Mouse (Mus musculus): Measurements from ENCODE around the gene Peak1.
"Not testable (repeated sequence)": the region's sequence is repeated elsewhere in the genome, so short reads cannot be mapped to it uniquely, and the experiment has no call there.

The Peak1 gene

DNA sequence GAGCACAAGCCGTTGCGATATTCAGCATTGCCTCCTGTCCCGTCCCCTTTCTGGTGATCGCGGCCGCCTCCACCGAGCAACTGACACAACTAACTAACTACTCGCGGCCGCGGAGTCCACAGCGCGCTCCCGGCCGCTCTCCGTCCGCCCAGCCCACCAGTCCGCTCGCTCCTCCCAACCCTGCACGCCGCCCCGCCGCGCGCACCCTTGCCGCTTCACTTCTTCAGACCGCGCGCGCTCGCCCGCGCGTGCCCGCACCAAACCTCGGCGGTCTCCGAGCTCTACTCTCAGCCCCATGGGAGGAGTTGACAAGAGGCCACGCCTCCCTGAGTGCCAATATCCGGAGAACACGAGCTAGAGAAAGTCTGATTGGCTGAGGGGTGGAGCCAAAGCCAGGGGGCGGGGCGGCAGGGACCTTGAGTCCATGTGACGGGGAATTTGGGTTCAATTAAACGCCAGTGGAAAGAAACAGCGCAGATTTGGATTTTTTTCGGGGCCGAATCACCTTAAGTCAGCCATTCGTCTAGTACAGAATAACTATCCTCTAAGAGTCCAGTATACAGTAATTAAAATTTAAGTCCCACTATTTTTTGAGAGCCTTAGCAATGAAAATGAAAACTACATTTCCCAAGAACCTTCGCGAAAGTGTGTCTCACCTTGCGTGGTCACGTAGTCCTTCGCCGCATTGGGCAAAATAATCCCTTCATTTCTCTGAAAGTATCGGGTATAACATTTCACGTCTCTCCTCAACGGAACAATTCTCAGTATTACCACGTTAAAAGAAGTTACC, at the start of gene Peak1, which contains the start of gene Hmg20a:
Gene Peak1, minus strand, starts transcription at position 120 of the 790 bp plus-strand sequence.
Gene Hmg20a, plus strand, starts transcription at position 662 of the 790 bp plus-strand sequence.
- DNase-seq = peak; percentile 100

DNA sequence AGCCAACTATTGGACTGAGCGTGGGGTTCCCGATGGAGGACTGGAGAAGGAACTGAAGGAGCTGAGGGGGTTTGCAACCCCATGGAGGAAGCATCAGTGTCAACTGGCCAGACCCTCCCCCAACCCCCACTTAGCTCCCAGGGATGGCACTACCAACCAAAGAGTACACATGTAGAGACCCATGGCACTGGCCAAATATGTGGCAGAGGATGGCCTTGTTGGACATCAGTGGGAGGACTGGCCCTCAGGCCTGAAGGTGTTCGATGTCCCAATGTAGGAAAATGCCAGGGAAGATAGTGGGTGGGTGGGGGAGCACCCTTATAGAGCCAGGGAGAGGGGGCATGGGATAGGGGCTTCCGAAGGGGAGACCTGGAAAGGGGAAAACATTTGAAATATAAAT, 48.4 kb upstream of the Peak1 start:
- DNase-seq = no peak

DNA sequence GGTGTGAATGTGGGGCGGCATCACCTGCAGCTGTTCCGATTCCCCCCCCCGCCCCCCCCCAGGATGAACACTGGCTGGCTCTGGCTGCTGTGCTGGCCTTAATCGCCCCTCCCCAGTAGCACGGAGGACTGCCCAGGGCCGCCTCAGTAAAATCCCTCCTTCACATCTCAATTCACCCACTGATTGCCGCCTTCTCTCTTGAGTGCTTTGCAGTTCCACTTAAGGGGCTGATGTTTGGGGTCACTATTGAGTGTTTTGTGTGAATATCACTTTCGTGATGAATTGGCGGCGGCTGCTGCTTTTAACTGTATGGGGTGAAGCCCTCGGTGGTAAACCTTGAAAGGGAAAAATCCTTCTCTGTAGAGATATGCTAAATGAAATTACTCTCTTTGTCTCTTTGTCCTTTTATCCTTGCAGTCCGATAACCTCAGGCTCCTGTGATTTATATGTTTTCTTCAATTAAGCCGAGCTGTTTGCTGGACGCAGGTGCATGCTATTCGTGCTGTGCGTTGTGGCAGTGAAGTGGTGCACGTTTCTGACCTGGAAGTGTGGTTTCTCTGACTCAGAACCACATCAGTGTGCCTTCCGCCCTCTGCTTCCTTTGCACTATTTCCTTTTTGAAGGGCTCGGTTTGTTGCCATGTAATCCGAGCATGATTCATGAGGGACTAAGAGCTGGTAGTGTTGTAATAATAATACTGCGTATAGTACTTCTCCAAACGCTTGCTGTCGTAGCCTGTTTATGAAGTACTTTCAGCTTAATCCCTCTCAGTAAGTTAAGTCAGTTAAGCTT, 47.2 kb upstream of the Peak1 start:
- DNase-seq = no peak

DNA sequence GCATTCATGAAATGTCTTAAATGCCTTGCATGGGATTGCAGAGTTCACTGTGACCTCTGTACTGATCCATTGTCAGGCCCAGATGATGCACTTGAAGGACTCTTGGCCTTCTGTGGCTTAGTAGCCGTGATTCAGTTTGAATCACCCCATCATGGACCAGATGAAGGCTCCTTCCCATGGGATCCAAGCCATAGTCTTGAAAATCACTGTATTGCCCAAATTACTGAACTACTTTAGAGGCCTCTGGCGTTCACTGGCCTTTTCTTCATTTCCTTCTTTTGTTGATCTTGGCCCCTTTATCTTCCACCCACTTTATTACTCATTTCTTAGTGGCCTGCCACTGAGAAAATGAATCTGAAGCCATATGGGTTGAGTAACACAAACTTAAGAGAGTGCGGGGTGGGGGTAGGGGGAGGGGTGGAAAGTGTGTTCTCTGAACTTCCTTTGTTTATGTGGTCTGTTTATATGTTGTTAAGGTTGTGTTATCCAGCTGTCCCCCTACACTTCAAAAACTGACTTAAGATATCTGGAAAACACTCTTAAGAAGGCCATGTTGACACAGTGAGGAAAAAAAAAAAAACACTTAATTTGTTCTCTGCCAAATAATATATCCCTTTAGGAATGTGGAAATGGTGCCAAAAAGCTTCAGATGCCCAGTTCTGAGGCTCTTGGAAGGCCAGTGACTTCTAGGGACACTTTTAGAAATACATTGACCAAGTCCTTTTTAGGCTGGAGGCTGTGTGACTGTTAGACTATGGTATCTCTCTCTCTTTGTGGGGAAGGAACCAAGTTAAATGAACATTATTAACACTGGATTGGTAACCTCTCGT, 46.0 kb upstream of the Peak1 start:
- DNase-seq = no peak

DNA sequence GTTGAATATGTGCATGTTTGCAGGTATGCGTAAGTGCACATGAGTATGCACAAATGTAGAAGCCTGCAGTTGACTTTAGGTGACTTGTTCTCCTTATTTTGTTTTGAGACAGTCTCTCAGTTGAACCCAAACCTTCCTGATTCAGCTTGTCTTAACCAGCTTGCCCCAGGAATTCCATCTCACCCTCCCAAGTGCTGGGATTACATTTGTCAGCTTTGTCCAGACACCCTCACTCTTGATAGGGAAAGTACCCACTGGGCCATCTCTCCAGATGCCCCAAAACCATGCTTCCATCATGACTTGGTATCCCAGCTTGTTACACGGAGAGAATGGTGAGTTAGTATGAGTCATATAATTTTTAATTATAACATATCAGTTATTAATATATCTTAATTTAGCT, 45.2 kb upstream of the Peak1 start:
- DNase-seq = no peak

DNA sequence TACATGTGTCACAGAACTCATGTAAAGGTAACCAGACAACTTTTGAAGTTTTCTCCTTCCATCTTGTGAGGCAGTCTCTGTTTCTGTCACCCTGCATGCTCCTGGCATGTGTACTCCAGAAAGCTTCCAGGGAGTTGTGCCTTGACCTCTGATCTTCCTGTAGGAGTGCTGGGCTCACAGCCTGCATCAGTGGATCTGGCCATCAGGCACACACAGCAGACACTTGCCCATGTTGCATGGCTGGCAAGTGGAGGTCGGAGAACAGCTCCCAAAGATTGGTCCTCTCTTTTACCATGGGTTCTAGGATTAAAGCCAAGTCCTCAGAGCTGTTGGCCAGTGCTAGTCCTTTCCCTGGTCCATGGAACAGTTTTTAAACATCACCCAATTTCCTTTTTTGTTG, 44.7 kb upstream of the Peak1 start:
- DNase-seq = no peak

DNA sequence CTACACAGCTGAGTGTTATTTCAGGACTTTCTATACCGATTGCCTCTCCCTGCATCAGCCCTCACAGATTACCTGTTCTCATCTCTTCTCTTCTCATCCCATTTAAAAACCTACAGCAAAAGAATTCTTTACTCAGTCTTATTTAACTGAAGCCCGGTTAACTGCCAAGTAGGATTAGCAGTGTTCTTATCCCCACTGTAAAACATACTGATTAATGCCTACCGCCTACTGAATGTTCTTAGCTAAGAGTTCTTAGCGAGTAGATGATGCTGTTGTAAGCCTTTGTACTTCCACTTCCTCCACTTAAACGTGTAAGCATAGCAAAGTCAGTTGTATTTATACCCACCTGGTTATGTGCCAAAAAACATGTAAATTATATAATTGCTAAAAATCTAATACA, 43.1 kb upstream of the Peak1 start:
- DNase-seq = no peak

DNA sequence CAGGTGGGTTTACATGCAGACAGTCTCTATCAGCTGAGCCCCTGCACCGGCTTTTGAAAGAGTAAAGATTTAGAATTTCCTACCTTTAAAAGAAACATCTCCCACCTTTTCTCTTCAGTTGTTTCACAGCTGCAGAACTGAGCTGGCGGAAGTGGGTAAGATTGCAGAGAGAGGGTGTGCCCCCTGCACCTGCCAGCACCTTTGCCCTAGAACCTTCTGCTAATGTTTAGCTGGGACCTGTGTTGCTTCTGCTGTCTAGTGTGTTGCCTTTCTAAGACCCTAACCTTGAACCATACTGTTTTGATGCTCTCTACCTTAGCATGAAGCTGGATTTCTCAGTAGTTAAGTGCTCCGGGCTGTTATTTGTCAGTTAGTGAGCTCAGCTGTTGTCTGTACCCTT, 38.6 kb upstream of the Peak1 start:
- no peak for DNase-seq

DNA sequence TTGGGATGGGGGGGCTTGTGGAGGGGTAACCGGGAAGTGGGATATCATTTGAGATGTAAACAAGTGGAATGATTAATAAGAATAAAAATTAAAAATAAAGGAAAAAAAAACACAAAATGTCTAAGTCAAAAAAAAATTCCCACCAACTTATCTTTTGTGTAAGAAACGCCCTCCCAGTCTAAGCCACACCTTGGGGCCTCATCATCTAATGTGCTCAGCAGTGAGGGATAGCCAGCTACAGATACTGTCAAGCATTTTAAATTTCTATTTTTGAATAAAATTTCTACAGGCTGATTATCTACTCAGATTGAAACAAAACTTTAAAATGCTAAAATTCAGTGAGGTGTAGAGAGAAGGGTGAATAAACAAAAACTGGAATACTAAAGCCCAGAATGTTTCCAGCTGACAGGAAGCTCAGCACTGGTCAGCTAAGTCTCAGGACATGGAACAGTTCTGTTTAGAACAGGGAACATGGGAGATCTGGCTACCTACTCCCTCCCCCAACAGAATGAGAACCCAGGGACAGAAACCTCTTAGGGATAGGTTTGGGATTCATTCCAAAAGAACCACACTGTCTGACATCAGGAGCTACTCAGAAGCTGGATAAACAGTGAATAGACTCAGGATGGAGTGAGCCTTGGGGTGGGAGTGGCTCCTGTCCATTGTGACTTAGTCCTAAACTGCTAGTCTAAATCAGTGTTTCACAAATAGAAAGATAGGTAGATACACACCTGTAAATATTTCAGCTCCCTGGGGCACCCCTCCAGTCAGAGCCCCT, 35.4 kb upstream of the Peak1 start:
- no peak for DNase-seq

DNA sequence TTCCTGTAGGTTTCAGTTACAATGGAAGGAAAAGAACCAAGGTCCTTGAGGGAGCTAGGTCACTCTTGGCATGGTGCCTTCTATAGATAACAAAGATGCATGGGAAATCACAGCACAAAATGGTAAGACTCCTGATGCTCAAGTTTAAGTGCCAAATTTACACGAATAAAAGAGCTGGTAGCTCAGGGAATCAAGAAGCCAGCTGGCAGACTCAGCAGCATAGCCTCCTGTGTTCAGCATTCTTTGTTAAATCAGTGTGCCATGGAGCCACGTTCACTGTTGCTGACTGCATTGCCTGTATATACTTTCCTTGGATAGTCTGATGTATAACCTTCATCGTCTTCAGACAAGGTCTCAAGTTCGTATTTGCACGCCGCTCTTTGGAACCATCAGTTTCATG, 33.7 kb upstream of the Peak1 start:
- DNase-seq = no peak

DNA sequence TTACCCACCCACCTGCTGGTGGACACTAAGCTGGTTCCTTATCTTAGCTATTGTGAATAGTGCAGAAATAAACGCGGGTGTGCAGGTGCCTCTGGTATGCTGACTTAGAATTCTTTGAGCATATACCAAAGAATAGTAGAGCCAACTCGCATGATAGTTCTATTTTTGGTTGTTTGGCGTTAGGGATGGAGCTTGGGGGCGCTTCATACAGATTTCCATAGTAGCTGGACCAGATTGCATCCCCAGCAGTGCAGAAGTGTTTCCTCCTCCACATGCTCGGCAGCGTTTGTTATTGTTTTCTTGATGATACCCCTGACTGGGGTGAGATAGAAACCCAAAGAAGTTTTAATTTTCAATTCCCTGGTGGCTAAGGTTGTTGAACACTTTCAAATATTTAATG, 21.8 kb upstream of the Peak1 start:
- peak; percentile 18 for DNase-seq

DNA sequence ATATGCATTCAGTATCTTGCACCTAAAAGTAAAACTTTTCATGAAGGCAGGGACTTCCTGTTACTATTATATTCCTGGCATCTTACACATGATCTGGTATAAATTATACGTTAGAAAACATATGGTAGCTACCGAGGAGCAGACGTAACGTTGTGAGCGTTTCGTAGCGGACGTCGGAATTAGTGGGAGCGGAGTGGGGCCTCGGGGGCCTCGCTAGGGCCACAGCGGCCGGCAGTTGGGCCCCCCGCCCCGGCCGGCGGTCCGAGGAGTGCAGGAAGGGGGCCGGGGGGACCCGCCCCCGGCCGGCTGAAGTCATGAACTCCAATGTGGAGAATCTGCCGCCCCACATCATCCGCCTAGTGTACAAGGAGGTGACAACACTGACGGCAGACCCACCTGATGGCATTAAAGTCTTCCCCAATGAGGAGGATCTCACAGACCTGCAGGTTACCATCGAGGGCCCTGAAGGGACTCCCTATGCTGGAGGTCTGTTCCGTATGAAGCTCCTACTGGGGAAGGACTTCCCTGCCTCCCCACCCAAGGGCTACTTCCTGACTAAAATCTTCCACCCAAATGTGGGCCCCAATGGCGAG, 19.5 kb upstream of the Peak1 start:
- DNase-seq = not testable (repeated sequence)

DNA sequence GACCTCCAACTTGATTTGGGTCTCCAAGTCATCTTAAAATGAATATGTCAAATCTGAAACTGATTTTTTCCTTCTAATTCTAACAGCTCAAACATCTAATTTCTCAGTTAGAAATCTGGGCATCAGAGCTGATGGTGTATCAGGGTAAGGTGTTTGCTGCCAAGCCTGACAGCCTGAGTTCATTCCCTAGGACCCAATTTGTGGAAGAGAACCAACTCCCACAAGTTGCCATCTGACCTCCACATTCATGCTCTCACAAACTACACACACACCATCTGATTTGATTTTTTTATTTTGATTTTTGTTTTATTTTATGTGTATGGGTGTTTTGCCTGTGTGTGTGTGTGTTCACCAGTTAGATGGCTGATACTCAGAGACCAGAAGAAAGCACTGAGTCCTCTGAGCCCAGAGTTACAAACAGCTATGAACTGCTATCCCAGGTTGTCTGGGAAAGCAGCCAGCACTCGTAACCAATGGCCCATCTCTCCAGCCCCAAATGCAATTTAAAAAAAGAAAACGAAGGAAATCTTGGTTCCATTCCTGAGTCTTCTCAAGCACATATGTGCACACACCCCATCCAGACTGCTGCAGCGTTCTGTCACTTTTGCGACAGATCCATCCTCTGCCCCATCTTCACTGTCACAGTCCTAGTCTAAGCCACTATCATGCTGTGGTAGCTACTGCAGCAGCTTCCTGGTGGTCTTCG, 18.1 kb upstream of the Peak1 start:
- DNase-seq = no peak

DNA sequence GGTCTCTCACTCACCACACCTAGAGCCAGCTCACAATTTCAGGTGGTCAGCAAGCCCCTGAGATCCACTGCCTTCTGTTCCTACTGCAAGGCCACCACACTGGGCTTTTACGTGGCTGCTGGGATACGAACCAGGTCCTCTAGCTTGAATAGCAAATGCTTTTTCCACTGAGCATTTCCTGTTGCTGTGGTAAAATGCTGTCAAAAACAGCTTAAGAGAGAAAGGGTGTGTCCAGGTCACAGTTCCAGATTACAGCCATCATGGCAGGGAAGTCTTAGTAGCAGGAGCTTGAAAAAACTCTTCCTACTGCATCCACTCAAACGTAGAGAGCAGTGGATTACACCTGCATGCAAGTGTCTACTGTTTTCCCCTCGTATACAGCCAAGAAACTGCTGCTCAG, 7.0 kb upstream of the Peak1 start:
- DNase-seq = no peak

DNA sequence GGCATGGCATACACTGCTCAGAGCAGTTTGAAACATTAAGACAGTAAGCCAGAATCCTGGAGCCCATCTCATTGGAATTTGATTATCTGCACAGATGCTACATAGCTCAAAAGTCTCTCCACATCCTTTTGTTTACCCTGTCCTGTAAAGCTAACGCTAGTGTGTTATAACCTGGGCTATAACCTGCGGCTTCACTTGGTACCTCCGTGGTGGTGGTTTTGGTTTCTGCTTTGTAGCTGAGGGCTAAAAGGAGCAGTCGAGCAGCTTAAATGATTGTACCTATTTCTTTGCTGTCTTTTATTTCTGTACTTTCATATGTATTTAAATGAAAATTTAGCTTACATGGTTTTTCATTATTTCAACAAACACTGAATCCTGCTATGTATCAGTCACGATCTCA, 4.1 kb upstream of the Peak1 start:
- DNase-seq = no peak

DNA sequence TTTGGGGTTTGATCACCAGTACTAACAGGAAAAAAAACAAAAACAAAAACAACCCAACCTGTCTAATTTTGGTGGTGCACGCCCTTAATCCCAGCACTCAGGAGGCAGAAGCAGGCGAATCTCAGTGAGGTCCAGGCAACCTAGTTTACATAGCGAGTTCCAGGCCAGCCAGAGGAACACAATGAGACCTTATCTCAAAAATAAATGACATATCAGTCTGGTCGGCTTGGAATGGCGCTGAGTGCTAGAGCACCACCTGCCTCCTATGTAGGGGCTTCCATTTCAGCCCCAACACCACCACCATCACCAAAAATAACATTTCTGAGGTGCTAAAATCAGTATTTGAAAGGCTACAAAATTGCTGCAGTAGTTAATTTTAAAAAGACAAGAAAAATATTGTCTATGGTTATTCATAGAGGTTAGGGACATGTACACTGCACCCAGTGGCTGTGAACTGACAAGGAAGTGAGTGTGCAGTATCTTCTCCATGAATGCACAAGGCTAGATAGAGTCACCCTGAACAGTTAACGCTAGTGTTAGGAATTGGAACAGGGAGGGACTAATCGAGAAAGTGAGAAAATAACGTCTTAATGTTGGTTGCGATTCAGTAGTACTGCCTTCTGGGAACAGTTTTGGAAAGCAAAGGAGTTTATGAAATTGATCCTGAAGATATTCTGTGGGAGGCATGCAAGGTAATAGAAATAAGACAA, 3.2 kb upstream of the Peak1 start:
- DNase-seq = no peak

DNA sequence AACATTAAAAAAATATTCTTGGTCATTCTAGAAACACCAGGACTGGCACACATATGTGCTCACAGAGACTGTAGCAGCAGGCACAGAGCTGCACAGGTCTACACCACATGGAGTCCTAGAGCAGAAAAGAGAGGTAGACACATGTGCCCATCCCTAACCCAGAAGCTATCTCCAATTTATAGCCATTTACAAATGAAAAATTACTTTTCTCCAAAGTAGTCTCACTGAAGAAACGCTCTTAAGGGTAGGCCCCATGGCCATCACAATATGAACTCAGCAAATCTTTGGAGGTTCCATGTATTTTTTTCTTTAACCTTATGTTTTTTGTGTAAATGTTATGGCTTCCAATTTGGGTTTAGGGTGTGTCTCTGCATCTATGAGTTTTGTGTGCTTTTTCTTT, 2.4 kb upstream of the Peak1 start:
- no peak for DNase-seq

DNA sequence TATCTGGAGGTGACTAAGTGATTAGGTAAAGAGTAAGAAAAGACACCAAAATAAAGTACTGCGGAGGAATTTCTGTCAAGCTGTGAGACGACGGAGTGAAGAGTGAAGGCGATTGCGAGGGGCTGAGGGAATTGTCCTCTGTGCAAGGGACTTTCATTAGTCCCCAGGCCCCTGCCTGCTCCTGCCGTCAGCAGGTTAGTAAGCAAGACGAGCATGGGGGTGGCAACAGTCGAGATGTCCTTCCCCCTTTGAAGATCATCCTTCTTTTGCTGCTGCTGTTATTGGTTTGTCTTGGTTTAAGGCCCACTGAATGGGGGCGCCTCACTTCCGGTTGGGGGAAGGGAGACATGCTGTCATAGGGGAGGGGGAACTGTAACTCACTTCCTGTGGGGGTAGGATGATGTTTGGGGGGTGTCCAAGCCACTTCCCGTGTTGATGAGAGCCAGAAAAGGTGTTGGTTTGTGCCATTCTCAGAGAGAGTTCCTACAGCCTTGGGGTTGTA, 922 bp upstream of the Peak1 start:
- DNase-seq = peak; percentile 79

DNA sequence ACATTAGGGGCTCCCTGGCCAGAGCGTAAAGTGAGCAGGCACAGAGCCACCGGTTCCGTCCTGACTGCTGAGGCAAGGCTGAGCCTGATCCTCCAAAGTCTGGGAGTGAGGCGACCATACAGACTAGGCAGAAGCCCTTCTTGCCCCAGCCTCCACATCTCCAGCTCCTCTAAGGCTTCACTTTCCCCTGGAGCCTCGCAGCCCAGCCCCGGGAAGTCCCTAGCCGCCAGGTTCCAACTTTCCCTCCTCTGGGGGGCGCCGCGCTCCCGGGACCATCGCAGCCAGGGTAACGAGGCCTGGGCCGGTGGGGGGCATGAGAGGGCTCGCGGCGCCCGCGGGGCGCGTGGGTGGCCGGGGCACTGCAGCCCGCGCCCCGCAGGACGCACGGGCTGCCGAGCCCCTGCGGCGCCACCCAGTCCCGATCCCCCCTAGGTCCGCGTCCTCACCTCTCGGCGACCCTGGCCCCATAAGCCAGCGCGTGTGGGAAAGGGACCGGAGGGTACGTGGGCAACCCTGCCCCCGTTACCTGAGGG, 386 bp downstream of the Peak1 start:
- peak; percentile 81 for DNase-seq

DNA sequence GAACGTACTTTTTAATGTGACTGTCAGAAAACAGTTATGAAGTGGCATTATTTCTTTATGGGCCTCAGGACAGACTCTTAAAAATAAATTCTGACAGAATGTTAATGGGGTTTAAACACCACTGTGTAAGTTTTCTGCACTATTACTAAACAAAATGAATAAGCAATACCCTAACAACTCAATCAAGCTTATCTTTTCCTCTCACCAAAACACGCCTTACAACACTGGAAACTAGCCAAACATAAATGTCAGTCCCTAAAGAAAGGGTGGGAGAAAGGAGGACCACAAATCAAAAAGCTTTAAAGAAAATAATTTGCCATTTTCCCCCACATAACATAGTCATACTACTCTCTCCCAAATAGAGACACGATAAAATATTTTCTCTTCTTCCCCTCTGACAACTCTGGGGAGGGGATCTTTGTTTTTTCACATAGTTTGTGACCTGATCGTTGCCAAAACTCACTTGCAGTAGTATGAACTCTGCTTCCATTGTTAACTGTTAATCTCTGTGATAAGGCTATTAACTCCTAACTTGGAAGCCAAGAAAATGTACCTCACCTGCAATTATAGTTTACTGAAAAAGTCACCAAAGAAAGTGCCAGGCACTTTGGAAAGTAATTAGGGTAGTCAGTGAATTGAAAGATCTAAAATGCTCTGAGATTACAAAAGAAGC, 1.8 kb downstream of the Peak1 start:
- DNase-seq = no peak
